Mouse (Mus musculus) layer of hippocampus, adult 18-20 months (tissue): ENCODE results near the gene Rhebl1. TPM values are rescaled to one million over a fixed set of nuclear protein-coding genes. Genes with fewer than 3 reads are reported as not detected.
"Not testable (repeated sequence)": the region's sequence is repeated elsewhere in the genome, so short reads cannot be mapped to it uniquely, and the experiment has no call there.

ENCODE experiments used
- DNase-seq, 2 experiments: peaks; one replicate each; pipeline ENCODE4 v3.0.0; 2022; ENCODE audit warnings: low spot score in 2 of 2
- long read RNA-seq: library from polyadenylated mRNA; stranded (forward); transcript quantifications from one replicate; pipeline ENCODE4 v2.0.0, GENCODE M21; 2021
- total RNA-seq, 2 experiments: library from RNA; stranded (reverse); gene quantifications; 2 replicates each; pipeline ENCODE4 v1.2.3; 2021

The Rhebl1 gene
- total RNA-seq: 1 to 10 TPM; 5.7 to 6.3 TPM
- long read RNA-seq, partial matches to known transcripts: 8 of 10 reads
- long read RNA-seq, other reads (novel, unspliced or antisense): 0 of 10 reads

- peak in 1 of 2 experiments; percentile 37 for DNase-seq
Measured at GRCm38 (mm10) chr15:98893940-98894745, at the start of gene Rhebl1. Gene Rhebl1 (minus strand): TSS chr15:98894540.

DNA sequence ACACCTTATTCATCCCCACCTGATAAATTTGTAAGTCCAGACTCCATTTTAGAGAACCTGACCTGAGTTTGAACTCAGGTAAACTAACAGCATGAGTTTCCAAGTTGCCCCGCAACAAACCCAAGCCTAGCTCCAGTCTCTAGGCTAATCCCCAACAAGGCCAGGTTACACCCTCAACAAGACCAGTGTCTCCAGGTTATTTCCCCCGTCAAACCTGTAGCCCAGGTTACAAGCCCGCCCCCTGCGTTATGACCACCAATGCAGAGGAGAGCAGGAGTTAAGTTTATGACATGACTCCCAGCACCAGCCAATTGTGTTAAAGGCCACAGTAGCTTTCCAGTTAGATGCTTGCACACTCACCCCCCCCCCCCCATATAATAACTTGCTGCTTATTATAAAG lies 48.8 kb upstream of the Rhebl1 start:
- DNase-seq: no peak

GRCm38 (mm10) chr15:98942081-98942480 lies 47.7 kb upstream of the Rhebl1 start:
- no peak for DNase-seq

DNA sequence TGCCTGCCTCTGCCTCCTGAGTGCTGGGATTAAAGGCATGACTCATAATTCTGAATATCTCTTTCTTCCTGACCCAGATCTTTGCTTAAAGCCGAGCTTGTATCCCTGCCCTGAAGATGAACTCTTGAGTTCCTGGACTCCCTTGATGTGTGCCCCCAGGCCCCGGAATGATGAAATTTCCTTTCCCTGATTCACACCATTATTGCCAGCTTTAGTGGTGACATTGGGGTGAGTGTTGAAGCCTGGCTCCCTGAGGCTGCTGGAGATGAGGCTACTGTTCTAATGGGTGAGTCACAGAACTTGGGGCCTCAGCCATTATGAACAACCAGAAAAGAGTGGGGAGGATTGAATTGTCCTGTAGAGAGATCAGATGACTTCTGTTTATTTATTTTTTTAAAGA lies 47.2 kb upstream of the Rhebl1 start:
- no peak for DNase-seq

GRCm38 (mm10) chr15:98940816-98941215 lies 46.5 kb upstream of the Rhebl1 start:
- DNase-seq: no peak

GRCm38 (mm10) chr15:98934217-98934839 lies 40.0 kb upstream of the Rhebl1 start, which contains the start of gene Tuba1b:
Gene Tuba1b (minus strand): TSS chr15:98934565.
- peak; percentile 92 to 94 for DNase-seq

- peak; percentile 93 to 98 for DNase-seq
Measured at GRCm38 (mm10) chr15:98933833-98934216, 39.5 kb upstream of the Rhebl1 start.

- not testable (repeated sequence) for DNase-seq
Measured at GRCm38 (mm10) chr15:98933004-98933671, 38.8 kb upstream of the Rhebl1 start.

- no peak for DNase-seq
Measured at GRCm38 (mm10) chr15:98930998-98931397, 36.7 kb upstream of the Rhebl1 start.

DNA sequence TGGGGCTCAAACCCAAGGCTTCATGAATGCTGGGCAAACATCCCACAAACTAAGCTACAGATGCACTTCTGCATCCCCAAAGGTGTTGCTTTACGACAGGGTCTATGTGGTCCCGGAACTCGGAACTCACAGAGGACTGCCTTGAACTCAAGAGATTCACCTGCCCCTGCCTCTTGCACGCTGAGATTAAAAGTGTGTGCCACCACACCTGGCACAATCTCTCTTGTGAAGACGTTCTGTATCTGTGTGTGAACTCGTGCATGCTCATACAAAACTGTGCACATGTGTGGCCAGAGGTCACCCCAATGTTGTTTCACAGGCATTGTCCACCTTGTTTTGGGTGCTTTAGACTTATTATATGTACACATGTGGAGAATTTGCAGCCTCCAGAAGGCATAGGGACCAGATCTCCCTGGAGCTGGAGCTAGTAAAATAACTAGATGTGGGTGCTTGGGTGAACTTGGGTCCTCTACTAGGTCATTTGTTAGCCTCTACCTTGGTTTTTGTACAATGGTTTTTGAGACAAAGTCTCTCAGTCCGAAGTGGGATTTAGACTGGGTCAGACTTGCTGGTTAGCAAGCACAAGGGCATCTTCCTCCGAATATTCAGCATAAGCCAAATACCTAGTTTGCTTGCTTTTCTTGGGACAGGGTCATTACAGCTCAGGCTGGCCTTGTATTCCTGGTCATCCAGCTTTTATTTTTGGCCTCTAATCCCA lies 35.8 kb upstream of the Rhebl1 start:
- no peak for DNase-seq

DNA sequence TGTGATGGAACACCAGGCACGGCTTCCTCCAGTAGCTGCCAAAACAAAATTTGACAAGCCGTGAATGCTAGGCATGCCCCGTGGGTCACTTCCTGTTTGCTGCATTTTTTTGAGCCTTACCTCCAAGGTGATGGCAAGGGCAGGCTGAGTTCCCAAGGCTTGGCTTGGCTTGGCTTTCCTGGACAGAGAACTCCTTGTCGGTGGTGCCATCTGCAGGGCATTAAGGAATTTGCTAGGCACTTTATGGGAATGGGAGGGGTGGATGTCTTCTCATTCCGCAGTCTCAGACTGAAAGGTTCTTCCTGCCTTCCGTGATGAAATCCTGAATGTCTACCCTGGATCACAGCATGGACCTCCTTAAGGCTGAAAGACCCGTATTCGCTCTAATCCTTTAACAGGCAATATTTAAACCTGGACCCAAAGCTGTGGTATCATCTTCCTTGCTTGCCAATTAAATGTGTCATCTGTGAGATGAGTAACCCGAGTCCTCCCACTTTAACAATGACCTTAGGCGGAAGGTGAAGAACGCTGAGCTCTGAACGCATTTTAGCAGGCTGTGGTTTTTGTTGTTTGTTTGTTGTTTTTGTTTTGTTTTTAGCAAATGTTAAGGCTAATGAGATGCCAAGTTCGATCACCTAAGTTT lies 34.4 kb upstream of the Rhebl1 start:
- DNase-seq: peak; percentile 46 to 78

- no peak for DNase-seq
Measured at GRCm38 (mm10) chr15:98927566-98927965, 33.2 kb upstream of the Rhebl1 start.

DNA sequence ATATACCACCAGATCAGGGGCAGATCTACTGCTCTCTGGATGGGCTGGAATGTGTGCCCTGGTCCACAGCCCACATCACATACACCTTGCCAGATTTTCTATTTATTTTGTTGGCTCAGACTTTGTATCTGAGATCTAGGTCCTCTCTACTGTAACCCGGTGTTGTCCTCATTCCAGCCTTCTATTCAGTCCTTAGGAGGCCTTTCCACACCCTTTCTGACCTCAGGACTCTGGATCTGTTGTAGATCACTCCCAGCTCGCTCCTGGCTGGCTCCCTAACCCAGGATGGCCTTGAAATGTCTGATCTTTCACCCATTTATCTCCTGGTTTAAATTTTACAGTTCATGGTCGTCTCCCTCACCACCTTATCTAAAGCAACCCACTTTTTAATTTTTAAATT lies 30.3 kb upstream of the Rhebl1 start:
- DNase-seq: no peak

GRCm38 (mm10) chr15:98923031-98923537 lies 28.7 kb upstream of the Rhebl1 start:
- no peak for DNase-seq

GRCm38 (mm10) chr15:98922581-98922980 lies 28.2 kb upstream of the Rhebl1 start:
- DNase-seq: no peak

- DNase-seq: no peak
Measured at GRCm38 (mm10) chr15:98921510-98921909, 27.2 kb upstream of the Rhebl1 start.

GRCm38 (mm10) chr15:98918499-98918895 lies 24.2 kb upstream of the Rhebl1 start:
- DNase-seq: not testable (repeated sequence)

DNA sequence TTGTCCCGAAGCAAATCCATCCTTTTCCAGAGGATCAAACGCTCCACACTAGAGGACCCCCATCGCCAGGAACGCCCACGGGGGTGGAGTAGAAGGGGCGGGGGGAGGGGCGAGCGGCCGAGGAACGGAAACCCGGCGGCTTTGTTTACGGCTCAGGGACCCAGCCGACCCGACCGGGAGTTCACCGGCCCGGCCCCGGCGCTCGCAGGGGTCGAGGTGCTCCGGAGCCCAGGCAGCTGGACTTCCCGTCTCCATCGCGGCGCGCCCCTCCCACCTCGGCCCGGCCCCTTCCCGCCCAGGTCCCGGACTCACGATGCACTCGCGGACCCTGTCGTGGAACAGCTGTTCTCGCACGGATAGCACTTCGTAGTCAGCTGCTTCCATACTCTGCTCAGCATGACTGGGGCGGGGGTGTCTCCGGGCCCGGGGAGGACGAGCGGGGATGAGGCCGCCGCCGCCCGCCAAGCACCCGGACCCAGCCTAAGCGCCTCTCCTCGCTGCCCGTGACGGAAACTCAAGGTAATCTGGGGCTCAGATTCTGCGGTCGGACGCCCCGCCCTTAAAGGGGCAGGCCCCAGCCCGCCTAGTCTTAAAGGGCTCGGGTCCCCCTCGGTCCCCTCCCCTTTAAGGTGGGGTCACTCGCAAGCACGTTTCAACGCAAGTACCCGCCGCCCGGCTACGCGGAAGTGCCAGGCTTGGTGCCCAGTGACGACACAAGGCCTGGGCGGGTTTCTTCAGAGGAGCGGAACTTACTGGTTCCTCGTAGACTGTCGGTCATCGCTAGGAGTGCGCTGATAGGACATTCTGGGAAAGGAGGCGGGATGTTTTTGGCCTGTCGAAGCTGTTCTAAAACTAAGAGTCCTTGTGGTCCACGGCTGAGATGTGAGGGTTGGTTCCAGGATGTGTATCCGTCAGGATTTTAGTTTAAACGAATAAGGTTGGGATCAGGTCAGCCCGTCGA lies 23.5 kb upstream of the Rhebl1 start, which contains the start of gene Lmbr1l:
Lmbr1l (minus strand) TSS at position 694 of the 961 bp plus-strand sequence.
- DNase-seq: peak; percentile 99

GRCm38 (mm10) chr15:98917091-98917490 lies 22.8 kb upstream of the Rhebl1 start:
- peak in 1 of 2 experiments; percentile 30 for DNase-seq
